Mouse (Mus musculus): Measurements from ENCODE around the gene Nsun2.

DNA sequence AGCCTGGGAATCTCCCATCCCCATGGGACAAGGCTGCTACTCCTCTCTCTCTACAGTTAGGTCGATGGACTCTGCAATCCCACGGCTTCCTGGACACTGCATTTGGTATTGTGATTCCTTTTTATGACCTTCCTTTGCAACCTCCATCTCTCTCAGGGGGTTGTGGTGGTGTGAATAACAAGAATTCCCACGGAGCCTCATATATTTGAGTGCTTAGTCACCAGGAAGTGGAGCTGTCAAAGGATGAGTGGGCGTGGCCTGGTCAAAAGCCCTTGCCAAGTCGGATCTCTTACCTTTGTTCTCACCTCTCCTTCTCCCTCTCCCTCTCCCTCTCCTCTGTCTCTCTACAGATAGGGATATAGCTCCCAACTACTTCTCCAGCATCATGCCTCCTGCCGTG lies 52.3 kb downstream of the Nsun2 start:
- TF ChIP-seq EP300 (IDR thresholded peaks at IDR 0.05; ENCODE audit: low read depth) (no peak), CTCF (IDR thresholded peaks at IDR 0.05; ENCODE audit: low read depth) (no peak)
